Mouse (Mus musculus) heart, postnatal 14 days (tissue): ENCODE measurements around the gene Smarcc2. TPM values are rescaled to one million over a fixed set of nuclear protein-coding genes. Genes with fewer than 3 reads are reported as not detected.
"Not testable (repeated sequence)": the region's sequence is repeated elsewhere in the genome, so short reads cannot be mapped to it uniquely, and the experiment has no call there.

ENCODE experiments used
- DNase-seq, 2 experiments: peaks; one replicate each; pipeline ENCODE4 v3.0.0; 2021 to 2022
- intact Hi-C: fragments of 180-260 bp; cut with DNase I; formaldehyde crosslinking; loops from one replicate; pipeline ENCODE4 v1.15.1; 2025
- total RNA-seq, 2 experiments: library from RNA; stranded (reverse); gene quantifications; 2 replicates each; pipeline ENCODE4 v1.2.3; 2021

The Smarcc2 gene
- total RNA-seq, 2 experiments from 2014 or later, result 76.6 to 80.5 TPM

DNA sequence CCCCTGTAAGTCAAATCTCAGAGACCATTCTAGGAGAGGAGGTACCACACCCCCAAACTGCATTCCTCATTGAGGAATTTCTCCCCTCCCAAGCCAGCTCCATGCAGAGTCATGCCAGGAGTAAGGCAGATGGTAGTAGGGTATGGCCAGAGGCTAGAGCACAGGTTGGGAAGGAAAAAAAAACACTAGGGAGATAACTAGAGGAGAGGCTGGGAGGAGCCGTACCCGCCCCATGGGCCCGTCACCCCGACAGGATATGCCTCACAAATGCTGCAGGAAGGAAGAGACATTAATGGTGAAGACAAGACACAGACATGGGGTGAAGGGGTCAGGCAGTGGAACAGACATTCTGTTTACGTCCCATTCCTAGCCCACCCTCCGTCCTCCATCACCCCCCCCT lies 32.4 kb downstream of the Smarcc2 start:
- no peak for DNase-seq
- intact Hi-C loops, result no loop called here

DNA sequence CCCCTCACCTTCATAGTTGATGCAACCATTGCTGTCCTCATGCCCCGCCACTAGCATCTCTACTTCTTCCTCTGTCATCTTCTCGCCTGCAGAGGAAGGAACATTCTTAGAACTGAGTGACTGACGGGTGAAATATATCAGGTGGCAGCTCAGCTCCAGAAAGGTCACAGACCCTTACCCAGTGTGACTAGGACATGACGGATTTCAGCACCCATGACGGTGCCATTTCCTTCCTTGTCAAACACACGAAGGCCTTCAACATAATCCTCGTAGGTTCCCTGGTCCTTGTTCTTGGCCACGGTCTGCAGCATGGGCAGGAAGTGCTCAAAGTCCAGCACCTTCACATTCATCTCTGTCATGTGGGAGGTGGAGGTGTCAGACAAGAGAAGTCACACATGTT lies 33.0 kb downstream of the Smarcc2 start:
- DNase-seq, intact Hi-C loops: not testable (repeated sequence)

DNA sequence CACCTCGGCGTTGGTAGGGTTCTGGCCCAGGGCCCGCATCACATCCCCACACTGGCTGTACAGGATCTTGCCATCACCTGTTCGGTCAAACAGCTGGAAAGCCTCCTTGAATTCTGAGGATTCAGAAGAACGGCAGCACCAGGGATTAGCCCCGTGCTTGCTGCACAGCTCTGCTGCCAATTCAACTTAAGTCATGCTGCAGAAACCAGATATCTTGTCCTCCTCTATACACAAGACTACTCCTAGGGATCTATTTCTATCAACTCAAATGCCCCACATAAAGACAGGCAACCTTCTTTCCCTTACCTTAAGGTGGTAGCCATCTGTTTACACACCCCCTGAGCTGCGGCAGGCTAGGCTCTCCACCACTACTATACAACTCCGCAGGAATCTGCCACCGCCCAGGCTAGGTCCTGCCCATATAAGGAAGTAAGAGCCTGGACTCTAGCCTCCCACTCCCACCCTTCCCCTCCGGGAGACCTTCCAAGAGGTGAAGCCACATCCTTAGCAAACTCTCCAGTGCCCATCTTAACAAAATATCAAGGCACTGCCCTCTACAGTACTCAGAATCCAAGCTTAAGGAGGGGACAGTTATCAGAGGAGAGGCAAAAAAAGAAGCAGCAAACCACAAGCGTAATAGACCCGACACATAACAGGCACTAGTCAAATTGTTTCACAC lies 33.7 kb downstream of the Smarcc2 start:
- intact Hi-C loops, result no loop called here
- peak; percentile 66 for DNase-seq

DNA sequence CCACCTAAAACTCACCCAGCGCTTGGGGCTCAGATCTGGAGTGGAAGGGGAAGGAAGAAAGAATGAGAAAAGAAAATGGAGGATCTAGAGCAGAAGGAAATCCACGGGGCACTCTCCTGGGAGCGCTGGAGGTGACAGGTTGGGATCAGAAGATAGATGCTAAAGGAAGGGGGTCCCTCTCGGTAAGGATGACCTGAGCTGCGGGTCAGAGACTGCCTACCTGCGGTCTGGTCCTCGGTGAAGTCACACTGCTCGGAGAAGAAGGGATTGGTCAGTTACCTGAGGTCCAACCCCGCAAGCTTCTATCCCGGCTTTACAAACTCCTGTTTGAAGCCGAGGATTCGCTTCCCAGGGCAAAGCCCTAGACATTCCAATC lies 34.3 kb downstream of the Smarcc2 start:
- intact Hi-C loops, result no loop called here
- no peak for DNase-seq

DNA sequence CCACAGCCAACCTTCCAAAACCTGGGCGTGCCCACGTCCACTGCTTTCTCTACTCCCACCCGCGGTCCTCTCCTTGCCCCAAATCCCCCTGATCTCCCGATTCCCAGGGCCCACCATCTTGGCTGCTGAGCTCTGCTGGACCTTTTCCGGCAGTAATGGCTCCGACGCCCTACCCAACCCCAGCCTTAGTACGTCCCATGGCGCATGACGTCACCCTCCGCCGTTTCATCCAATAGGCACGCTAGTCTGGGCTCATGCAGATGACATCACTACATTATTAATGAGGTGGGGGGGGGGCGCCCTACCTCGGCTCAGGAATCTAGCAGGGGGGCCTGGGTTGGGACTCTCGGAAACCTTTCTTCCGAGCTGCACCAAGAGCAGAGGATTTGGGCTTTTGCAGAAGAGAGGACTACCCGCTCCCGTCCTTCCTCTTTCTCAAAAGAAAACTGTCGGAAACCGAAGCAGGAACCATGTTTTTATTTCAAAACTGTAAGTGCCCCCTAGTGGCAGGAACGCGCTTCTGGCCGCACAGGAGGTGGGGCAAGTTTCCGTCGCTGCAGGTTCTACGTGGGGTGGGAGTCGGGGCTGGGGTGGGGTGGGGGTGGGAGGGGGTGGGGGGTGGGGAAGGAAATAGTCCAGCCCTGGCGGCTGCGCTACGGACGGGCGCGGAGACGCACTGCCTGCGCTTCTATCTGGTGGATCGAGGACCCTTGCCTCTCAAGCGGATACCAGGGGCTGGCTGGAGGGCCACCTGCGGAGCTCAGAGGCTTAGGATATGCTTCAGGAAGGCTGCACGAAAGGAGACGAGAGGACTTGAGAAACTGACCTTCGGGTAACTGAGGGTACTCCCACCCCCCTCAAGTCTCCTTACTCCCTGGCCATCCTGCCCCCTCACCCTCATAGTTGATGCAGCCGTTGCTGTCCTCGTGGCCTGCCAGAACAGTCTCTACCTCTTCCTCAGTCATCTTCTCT lies 34.9 kb downstream of the Smarcc2 start, which contains the start of gene Myl6:
TSS of gene Myl6 (minus strand) at position 451 of the 972 bp plus-strand sequence.
- peak; percentile 96 to 97 for DNase-seq
- intact Hi-C loops, result no loop called here

DNA sequence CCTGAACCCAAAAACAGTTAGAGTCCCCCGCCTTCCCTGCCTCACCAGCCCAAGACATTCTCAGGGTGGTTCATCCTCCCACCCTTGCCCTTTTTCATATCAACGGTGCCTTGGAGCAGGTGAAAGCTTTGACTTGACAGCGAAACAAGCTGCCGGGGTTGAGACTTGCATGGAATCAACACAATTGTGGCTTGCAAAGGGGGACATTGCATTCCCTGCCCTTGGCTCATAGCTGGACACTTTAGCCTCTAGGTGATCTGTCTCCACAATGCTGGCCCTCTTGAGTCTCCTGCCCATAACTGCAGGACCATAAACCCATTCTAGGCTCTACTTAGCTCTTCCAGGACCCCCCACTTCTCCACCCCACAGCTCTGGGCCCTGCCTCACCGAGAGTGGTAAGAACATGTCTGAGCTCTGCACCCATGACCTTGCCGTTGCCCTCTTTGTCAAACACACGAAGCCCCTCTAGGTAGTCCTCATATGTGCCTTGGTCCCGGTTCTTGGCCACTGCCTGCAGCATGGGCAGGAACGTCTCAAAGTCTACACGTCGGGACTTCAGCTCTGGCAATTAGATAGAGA lies 35.7 kb downstream of the Smarcc2 start:
- no peak for DNase-seq
- intact Hi-C loops, result loop anchor here (5.0 kb wide), 1 partner anchor 38 kb away; no protein-coding TSS in a partner anchor

DNA sequence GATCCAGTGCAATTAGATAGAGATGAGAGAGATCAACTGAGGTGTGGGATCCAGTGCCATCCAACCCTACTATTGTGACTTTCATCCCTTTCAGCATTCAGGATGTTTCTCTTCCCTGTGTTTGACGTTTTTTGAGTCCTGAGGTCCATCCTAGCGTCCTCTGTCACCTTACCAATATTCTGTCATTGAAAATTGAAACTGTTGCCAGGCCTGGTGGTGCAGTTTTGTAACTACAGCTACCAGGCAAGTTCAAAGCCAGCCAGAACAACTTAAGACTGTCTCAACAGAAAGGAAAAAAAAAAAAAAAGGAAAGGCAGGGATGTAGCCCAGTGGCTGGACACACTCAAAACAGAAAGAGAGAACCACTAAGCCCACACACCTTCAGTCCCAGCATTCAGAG lies 36.2 kb downstream of the Smarcc2 start:
- no peak for DNase-seq
- intact Hi-C loops, result loop anchor here (5.0 kb wide), 1 partner anchor 37 kb away; no protein-coding TSS in a partner anchor

DNA sequence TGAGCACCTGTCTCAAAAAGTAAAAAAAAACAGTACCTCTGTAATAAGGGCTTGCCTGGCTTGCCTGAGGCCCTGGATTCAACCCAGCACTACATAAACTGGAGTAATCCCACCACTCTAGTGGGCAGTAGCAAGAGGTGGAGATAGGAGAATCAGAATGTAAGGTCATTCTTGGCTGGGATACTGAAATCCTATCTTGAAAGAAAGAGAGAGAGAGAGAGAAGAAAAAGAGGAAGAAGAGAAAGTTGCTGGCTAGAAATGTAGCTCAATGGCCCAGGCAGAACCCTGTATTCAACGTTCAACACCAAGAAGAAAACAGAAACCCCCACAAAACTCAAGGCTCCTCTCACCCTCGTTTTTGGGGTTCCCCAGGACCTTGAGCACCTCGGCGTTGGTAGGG lies 36.9 kb downstream of the Smarcc2 start:
- DNase-seq, result no peak
- intact Hi-C loops, result loop anchor here (5.0 kb wide), 1 partner anchor 36 kb away; no protein-coding TSS in a partner anchor

DNA sequence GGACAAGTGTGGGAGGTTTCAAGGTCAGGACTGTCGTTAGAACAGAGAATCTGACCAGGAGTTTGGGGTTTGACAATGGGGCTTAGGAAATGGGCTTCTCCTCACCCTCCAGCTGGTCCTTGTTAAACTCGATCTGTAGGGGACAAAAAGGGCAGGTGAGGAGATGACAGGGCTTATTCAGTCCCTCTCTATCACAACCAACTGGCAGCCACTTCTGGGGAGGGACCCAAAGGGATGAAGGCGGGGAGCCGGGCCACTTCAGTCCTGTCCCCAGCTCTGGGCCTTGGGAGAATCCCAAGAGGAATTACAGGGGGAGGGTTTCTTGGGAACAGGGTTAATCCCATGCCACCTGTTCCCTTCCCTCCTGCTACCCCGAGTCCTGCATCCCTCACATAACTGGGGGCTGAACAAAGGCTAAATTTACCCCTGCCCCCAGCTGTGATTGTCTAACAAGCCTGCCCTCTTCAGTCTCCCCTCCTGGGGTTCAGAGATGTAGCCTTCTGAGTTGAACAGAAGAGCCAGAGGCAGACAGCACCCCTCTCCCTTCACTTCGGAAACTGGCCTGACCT lies 37.5 kb downstream of the Smarcc2 start:
- no peak for DNase-seq
- intact Hi-C loops, result loop anchor here (5.0 kb wide), 1 partner anchor 36 kb away; no protein-coding TSS in a partner anchor

DNA sequence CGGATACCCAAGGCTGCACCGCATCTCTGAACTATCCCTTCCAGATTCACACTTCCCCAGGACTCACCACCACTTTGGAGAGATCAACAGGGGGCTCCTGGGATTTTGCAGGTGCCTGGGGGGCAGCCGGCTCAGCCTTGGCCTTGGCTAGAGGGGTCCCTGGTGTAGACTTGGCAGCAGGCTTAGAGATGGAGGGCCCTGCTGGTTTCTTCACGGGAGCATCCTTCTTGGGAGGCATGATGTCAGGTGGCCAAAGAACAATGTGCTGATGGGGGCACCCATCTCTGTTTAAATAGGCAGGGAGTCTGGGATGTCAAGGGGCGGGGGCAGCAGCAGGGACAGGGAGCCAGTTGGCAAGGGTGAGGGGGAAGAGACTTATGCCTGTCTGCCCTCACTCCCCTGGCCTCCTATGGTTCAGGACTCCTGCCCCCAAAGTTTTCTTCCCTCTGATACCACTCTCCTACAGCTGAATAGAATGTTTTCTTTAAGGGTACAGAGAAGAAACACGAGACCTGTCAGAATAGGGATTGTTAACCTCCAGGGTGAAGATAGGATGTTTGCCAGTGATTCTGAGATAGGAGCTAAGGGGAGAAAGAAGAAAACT lies 38.2 kb downstream of the Smarcc2 start:
- DNase-seq, result no peak
- intact Hi-C loops, result loop anchor here (5.0 kb wide), 1 partner anchor 35 kb away; no protein-coding TSS in a partner anchor

DNA sequence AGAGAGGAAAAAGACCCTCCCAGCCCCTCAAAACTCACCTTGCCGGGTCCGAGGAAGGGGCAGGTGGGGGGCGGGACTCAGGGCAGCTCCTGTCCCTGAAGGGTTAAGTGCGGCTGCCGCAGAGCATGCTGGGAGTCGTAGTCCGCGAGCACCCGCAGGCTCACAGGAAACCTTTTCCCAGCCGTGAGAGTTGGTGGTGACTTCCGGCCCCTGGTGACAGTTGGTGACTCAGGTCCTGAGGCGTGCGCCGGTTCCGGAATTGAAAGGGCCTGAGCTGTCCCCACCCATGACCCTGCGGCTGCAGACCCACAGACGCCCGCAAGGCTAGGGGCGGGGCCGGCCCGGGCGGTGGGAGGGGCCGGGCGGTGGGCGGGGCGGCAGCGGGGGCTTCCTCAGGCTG lies 39.5 kb downstream of the Smarcc2 start, which contains the start of gene Myl6b:
TSS of gene Myl6b (minus strand) at position 96 of the 400 bp plus-strand sequence.
- peak; percentile 94 to 95 for DNase-seq
- intact Hi-C loops, result loop anchor here (5.0 kb wide), 1 partner anchor 34 kb away; no protein-coding TSS in a partner anchor

DNA sequence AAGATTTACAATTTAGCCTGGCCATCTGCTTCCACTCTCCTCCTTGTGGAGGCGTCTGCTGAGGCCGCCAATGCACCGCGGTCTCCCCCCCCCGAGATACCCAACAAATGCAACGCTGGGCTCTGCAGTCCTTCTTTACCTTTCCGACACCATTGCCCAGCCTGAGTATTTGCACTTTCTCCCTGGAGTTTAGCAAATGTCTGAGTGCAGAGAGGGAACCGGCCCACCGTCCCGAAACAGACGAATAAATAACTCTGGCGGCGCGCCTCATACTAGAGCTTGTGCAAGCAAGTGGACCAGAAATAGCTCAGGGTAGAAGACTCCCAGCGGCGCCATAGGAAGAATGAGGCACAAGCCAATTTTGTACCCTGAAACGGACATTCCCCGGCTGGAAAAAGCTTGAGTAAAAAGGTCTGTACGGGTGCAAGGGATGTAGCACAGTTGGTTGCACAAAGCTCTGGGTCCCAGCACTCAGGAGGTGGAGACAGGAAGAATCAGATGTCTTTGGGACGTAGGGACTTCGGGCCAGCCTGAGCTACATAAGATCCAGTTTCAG lies 40.1 kb downstream of the Smarcc2 start:
- intact Hi-C loops, result loop anchor here (5.0 kb wide), 1 partner anchor 33 kb away; no protein-coding TSS in a partner anchor
- DNase-seq, result peak; percentile 69 to 76

DNA sequence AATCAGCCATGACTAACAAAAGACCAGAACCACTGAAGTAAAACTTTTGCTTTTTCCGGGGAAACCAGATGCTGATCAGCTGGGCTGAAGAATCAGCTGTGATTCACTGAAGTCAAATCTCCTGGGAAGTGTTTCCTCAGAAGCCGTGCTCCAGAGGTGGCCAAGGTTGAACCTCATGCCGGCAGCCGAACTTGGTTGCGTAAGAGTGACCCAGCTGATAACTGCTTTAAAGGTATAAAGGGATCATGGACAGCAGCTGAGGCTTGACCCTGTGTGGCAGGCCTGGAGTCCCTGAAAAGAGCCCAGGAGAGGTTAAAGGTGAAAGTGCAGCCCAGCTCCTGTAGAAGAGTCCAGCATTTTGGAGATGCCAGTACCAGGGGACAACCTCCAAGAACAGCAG lies 43.3 kb downstream of the Smarcc2 start:
- intact Hi-C loops, result no loop called here
- peak in 1 of 2 experiments; percentile 30 for DNase-seq

DNA sequence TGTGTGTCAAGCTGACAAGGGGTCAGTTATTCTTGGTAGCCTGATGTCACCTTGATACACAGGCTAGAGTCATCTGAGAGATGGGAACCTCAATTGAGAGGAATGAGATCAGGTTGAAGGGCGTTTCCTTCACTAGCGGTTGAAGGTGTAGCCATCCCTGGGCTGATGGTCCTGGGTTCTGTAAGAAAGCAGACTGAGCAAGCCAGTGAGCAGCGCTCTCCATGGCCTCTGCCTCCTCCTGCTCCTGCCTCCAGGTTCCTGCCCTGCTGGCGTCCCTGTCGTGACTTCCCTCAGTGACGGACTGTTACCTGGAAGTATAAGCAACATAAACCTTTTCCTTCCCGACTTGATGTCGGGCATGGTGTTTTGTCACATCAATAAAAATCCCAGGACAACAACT lies 44.5 kb downstream of the Smarcc2 start:
- intact Hi-C loops, result no loop called here
- DNase-seq, result no peak

DNA sequence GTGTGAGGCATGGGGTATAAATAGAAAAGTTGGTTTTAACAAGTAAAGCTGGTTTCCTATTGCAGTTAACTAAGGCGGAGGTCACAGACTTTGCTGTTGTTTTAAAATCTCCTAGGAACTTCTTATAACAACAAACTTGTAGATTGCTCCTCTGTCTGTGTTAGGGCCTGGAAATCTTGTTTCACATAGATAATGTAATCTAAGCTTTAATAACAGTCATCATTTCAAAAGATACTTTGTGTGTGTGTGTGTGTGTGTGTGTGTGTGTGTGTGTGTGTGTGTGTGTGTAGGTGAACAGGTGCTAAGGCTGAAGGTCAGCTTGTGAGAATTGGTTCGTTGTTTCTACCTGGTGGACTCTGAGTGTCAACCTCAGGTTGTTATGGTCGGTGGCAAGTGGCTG lies 45.0 kb downstream of the Smarcc2 start:
- DNase-seq, result no peak
- intact Hi-C loops, result no loop called here

DNA sequence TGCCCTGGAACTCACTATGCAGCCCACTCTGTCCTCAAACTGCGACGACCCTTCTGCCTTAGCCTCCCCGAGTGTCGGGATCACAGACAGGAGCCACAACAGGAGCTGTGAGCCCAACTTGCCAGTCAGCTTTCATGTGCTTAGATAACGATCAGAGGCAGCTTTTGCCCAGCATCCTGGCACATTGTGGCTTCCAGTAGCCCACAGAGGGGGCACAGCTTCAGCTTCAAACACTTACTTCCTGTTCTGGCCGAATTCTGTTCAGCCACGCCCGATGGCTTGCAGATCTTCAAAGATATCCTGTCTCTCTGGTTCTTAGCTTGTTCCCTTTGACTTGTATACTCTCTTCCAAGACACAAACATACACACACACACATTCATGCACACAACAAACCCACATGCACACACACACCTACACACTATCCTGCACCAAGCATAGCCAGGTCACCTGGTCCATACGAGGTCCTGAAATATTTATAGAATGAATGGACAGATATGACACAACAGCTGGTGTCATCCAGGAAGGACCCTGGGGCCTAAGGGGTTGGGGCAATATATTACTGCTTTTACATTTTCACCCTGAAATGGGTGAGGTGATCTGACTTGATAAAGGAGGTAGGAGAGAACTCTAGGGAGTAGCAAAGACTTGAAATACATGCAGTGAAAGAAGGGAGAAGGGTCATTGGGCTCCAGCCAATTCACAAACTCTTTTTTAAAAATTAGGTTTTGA lies 45.8 kb downstream of the Smarcc2 start:
- DNase-seq, result no peak
- intact Hi-C loops, result no loop called here

DNA sequence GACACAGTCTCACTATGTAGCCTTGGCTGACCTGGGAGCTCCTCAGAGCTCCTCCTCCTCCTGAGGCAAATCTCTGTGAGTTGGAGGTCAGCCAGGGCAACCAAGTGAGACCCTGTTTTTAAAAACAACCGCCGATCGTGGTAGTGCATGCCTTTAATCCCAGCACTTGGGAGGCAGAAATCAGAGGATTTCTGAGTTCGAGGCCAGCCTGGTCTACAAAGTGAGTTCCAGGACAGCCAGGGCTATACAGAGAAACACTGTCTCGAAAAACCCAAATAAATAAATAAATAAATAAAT lies 46.3 kb downstream of the Smarcc2 start:
- intact Hi-C loops, DNase-seq: not testable (repeated sequence)

DNA sequence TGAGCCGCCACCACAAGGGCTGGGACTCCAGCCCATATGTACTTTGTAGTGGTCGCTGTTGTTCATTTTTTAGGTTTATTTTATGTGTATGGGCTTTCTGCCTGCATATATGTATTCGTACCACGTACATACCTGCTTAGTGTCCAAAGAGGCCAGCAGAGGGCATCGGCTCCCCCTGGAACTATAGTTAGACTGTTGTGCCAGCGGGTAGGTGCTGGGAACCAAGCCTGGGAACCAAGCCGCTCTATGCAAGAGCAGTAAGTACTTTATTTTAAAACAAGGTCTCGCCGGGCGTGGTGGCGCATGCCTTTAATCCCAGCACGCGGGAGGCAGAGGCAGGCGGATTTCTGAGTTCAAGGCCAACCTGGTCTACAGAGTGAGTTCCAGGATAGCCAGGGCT lies 46.9 kb downstream of the Smarcc2 start:
- DNase-seq, result no peak
- intact Hi-C loops, result no loop called here

DNA sequence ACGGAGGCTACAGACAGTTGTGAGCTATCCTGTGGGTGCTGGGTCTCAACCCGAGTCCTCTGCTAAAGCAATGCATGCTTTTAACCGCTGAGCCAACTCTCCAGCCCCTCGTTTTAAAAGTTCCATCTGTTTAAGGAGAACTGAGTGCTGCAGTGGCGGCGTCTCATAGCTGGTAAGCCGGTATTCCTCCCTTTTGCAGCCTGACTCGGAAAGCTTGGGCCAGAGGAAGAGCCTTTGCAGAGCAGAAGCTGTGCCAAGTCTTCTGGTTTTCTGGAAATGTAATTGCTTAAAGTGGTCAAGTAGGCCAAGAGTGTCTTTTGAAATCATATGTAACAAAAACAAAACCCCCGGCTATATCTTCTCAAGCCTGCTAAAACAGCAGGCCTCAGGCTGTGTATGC lies 49.2 kb downstream of the Smarcc2 start:
- intact Hi-C loops, result no loop called here
- DNase-seq, result no peak
